Mouse (Mus musculus) frontal cortex, postnatal 25 days (tissue): ENCODE results near the gene Ythdf1.

Source experiments
- DNase-seq, 2 experiments: peaks; one replicate each; pipeline ENCODE4 v3.0.0; 2022; ENCODE audit warnings: low spot score in 2 of 2

Ythdf1 gene

DNA sequence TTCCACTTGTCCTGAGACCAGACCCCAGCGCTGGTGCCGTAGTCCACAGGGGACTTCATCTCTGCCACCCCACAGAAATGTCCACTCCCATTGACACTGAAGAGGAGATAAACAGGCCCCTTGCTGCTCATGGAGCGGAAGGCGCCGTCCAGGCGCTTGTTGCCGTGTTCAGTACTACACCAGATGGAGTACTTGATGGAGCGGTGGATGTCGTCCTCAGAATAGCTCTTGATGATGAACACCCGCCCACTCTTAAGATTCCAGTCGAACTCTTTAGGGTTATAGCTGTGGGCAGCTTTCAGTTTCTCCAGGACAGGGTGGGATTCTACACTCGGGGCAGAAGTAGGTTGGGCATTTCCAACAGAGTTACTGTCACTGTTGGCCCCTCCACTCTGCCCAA lies 9.8 kb downstream of the Ythdf1 start:
- no peak for DNase-seq

GRCm38 (mm10) chr2:180905556-180906221 lies 15.1 kb downstream of the Ythdf1 start:
- DNase-seq, result no peak

DNA sequence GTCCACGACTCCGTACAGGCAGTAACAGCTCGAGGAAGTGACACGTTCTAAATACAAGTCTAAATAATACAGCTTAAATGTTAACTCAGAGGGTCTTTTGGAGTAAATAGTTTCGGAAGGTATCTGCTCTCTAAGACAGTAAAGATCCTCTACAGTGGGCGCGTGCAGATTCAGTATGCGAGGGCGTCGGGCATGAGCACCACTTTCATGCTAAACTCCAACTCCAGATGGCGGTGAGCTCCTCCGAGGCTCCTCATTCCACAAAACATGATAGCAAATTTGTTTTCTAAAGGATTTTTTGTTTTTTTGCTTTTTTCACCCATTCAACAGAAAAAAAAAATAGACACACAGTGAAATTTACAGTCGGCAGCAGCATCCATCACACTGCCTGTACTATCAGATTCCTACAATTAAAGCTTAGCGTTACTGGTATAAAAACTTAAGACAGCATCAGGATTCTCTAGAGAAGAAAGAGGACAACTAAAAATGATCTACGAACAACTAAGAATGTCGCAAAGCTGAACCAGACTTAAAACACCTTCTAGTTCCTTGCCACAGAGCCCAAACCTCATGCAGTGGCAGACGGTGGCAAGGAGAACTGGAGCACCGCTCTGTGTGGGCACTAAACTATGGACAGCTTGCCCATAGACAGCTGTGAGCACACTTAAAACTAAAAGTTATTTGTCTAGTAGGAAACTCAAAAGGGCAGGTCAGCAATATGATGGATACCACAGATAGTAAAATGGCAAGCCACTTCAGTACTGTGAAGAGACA lies 16.1 kb downstream of the Ythdf1 start:
- no peak for DNase-seq

GRCm38 (mm10) chr2:180902086-180902485 lies 18.7 kb downstream of the Ythdf1 start:
- DNase-seq, result no peak

DNA sequence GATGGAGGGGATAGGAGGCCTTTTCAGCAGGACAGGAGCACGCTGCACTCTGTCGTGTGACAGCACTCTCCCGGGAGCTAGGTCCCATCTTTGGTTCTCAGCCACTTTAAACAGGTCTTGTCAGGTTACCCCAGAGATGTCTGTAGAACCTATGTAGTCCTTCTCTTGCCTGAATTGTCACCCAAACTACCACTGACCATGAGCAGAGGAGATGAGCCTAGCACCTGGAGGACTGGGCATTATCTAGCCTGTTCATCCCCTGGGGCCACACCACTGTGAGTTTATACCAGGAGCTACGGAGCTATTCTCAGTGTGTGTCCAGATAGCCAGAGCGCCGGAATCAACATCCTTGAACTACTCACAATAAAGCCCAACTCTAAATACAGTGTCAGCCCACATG lies 22.9 kb downstream of the Ythdf1 start:
- DNase-seq, result no peak

- DNase-seq, result no peak
These were observed 23.7 kb downstream of the Ythdf1 start for GRCm38 (mm10) chr2:180896819-180897625.

DNA sequence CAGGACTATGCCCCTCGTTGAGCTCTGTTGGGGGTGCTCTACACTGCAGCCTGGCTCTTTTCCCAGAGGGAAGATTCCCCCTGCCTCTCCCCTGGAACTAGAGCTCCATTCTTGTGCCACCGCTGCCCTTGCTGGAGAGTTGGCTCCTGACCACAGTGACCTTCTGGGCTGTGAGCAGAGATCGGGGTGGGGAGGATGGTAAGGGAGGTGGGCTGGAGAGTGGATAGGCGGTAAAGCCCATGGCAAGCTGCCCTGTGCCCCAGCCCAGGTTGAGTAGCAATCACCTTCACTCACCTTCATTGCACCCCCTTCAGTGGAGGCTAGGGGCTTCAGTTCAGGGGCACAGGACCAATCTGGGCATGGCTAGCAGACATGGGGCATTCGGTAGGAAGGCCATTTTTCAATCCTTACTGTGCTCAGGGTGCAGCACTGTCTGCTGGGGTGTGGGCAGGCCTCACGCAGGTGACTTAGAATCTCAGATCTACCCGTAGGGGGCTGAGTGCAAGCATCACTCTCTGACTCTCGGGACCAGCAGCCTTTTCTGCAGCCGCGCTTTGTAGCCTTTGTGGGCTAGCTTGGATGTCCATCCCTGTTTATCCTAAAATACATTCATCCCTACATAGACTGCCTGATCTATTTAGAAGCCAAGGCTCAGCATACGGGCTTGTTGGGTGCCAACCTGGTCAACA lies 24.8 kb downstream of the Ythdf1 start:
- DNase-seq, result no peak

GRCm38 (mm10) chr2:180895321-180895720 lies 25.4 kb downstream of the Ythdf1 start:
- no peak for DNase-seq

- peak; percentile 81 to 83 for DNase-seq
These were observed 26.0 kb downstream of the Ythdf1 start for GRCm38 (mm10) chr2:180894734-180895133.

- no peak for DNase-seq
These were observed 26.6 kb downstream of the Ythdf1 start for GRCm38 (mm10) chr2:180894029-180894623.

DNA sequence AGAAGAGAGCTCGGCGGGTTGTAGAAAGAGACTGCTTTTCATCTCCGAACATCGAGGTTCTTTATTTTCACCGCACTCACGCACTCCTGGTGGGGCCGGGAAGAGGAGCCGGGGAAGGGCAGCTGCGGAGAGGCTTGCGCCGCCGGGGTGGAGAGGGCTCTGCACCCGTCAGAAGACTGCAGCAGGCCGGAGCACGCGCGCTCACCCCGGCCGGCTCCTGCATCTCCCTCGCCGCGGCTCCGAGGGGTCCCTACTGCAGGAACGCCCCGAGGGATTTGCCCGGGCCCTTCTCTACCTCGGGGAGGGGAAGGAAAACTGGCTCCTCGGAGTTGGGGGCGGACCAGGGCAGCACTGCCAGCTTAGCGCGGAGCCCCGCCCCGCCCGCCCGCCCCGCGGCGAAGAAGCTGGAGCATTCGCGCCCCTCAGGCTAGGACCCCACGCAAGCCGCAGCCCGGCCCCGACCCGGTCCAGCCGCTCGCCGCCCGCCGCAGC lies 27.2 kb downstream of the Ythdf1 start:
- DNase-seq, result no peak

DNA sequence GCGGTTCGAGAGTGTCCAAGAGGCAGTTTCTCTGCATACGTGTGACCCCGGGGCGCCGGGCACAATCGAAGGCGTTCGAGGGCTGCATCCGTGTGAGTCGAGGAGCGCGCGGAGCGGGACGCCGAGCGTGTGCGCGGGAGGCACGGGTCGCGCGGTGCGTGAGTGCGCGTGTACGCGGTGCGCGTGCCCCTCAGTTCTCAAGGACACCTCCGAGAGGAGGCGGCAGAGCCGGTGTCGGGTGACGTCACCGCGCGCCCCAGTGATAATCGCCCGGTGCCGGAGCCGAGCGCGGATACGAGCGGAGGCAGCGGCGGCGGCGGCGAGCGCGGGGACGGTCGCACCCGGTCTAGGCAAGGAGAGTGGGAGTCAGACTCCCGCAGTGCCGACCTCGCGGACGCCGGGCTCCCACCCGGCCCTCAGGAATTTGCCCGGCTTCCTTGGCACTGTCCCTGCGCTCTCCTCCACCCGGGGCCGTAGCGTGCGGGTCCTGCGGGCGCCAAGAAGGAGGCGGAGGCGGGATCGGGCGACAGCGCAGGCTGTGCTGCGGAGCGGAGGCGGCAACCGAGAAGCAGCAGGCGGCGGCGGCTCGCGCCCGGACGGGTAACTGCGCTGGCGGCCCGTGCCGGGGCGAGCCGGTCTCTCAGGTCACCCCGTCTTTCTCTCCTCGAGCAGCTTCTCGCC lies 27.8 kb downstream of the Ythdf1 start:
- peak; percentile 81 to 86 for DNase-seq

DNA sequence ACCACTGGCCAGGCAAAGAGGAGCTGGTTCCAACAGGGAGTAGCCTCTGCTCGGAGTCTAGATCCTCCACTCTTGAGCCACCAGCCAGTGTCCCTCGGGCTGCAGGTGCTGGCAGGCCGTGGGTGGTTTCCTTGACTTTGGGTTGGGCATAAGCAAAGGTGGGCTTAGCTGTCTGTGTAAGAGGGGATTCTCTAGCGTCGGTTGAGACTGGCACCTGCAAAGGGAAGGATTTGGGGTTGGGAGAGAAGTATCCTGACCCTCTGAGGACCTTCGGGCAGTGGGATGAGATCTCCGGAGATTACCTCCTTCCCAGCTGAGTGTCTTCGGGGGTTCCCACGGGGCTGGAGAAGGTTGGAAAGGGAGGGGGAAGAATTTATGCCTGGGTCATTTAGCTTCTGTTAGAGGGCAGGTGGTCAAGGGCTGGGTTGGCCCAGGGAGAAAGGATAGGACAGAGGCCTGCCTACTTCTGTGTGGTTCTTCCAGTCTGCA lies 28.9 kb downstream of the Ythdf1 start:
- no peak for DNase-seq

GRCm38 (mm10) chr2:180891075-180891834 lies 29.5 kb downstream of the Ythdf1 start:
- DNase-seq, result peak; percentile 68 to 73

DNA sequence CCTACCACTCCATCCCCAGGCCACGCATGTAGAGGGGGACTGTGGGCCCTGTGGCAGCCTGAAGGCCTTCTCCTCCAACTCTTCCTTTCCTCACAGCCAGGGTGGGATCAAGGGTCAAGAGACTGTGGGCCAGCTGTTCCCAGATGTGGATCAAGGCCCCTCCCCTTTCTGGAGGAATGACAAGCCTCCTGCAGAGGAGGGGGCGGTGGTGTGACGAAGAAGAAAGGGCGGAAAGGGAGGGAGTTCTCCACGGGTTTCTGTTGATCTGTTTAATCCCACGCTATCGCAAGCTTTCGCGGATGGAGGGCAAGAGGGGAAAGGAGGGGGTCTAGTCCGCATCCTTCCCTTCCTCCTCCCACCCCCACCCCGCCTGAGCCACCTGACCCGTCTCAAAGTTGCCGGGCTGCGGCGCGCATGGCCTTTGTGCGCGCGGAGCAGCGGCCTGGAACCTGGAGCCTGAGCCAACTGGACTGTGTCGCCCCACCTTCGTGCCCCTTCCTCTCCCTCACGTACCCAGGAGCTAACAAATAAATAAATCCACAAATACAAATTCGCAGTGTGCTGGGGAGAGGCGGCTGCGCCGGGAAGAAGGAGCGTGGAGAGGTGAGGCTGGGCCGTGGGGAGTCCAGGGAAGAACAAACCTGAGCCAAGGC lies 30.2 kb downstream of the Ythdf1 start:
- DNase-seq, result no peak

GRCm38 (mm10) chr2:180889921-180890280 lies 30.8 kb downstream of the Ythdf1 start:
- DNase-seq, result no peak

GRCm38 (mm10) chr2:180889271-180889920 lies 31.4 kb downstream of the Ythdf1 start:
- DNase-seq, result no peak

GRCm38 (mm10) chr2:180885270-180885669 lies 35.5 kb downstream of the Ythdf1 start:
- DNase-seq, result no peak

GRCm38 (mm10) chr2:180881281-180881680 lies 39.5 kb downstream of the Ythdf1 start:
- DNase-seq, result no peak
